Mouse (Mus musculus) embryonic facial prominence, embryonic 15.5 days (tissue): ENCODE data around the gene Rpl12. TPM values are rescaled to one million over a fixed set of nuclear protein-coding genes. Genes with fewer than 3 reads are reported as not detected.
"Not testable (repeated sequence)": the region's sequence is repeated elsewhere in the genome, so short reads cannot be mapped to it uniquely, and the experiment has no call there.

ENCODE experiments used
- ATAC-seq: fragments of 200-750 bp; cut with Nextera tagmentation; 2 replicates; pipeline ENCODE4 v1.8.0; 2017; ENCODE audit warnings: low read depth, moderate TSS enrichment; ENCODE audit not compliant: insufficient number of reproducible peaks, low FRiP score, low TSS enrichment
- H3K27ac ChIP-seq: fragments of 300-500 bp; sonication (generic); replicated peaks from 2 replicates; pipeline ENCODE4 v1.5.1; 2015; ENCODE audit warnings: mild to moderate bottlenecking, inconsistent platforms
- H3K27me3 ChIP-seq: fragments of 300-500 bp; sonication (generic); 2 replicates; pipeline ENCODE4 v1.6.1; 2015; ENCODE audit warnings: inconsistent platforms
- H3K36me3 ChIP-seq: fragments of 300-500 bp; sonication (generic); 2 replicates; pipeline ENCODE4 v1.6.1; 2015; ENCODE audit warnings: mild to moderate bottlenecking, inconsistent platforms
- H3K4me1 ChIP-seq: fragments of 300-500 bp; sonication (generic); 2 replicates; pipeline ENCODE4 v1.6.1; 2015; ENCODE audit warnings: inconsistent platforms
- H3K4me2 ChIP-seq: fragments of 300-500 bp; sonication (generic); replicated peaks from 2 replicates; pipeline ENCODE4 v1.6.1; 2015; ENCODE audit warnings: mild to moderate bottlenecking, inconsistent platforms
- H3K4me3 ChIP-seq: fragments of 300-500 bp; sonication (generic); replicated peaks from 2 replicates; pipeline ENCODE4 v1.5.1; 2015; ENCODE audit warnings: mild to moderate bottlenecking, inconsistent platforms
- H3K9ac ChIP-seq: fragments of 300-500 bp; sonication (generic); 2 replicates; pipeline ENCODE4 v1.6.1; 2015; ENCODE audit warnings: inconsistent platforms
- H3K9me3 ChIP-seq: fragments of 300-500 bp; sonication (generic); replicated peaks from 2 replicates; pipeline ENCODE4 v1.6.1; 2016; ENCODE audit warnings: inconsistent platforms
- WGBS: fragments of 180-500 bp; shearing (Covaris S2); methylation state at CpG from one replicate; pipeline ENCODE4 v1.1.7; 2015; 5-methylcytosine and 5-hydroxymethylcytosine counted together
- polyA plus RNA-seq: library from polyadenylated mRNA; unstranded; fragments of >200 nt; fragmentation: Nextera tagmentation; extraction: Ambion mirVana; gene quantifications from 2 replicates; pipeline ENCODE4 v1.2.1, GENCODE M21; 2015

Gene Rpl12
- polyA plus RNA-seq, 1 experiment from 2014 or later: 176 TPM

GRCm38 (mm10) chr2:32982700-32983099 lies 21.3 kb downstream of the Rpl12 start:
- H3K36me3 ChIP-seq: no peaks in the 10 kb centered on the region
- no peak overlapping the region for H3K27ac ChIP-seq
- peak overlapping the region; percentile 86 for H3K4me3 ChIP-seq
- no peak for ATAC-seq
- WGBS: 2% methylated on average over 4 of the region's 4 CpGs
- H3K4me1 ChIP-seq: peaks cover 18% of the 10 kb centered on the region
- no peaks in the 10 kb centered on the region for H3K9me3 ChIP-seq
- H3K27me3 ChIP-seq: no peaks in the 10 kb centered on the region
- peak overlapping the region; percentile 99 for H3K4me2 ChIP-seq
- no peak overlapping the region for H3K9ac ChIP-seq

DNA sequence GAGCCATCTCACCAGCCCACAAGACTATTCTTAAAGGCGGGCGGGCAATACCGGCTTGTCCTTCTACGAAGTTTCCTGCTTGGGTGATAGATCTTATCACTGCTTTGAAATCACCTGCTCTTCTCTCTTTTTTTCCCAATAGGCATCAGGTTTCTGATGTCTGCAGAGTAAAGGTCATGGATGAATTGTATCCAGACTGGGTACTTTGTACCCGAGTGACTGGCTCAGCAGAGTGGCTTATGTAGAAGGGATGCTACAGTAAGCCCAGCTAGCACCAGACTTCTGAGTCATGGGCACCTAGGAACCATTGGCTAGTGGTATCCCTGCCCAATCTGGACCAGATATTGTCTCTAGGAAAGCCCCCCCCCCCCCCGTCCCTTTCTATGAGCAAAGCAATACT lies 22.3 kb downstream of the Rpl12 start:
- H3K27ac ChIP-seq: no peak overlapping the region
- no peak for ATAC-seq
- H3K4me3 ChIP-seq: no peak overlapping the region
- H3K36me3 ChIP-seq: no peaks in the 10 kb centered on the region
- no peaks in the 10 kb centered on the region for H3K9me3 ChIP-seq
- H3K27me3 ChIP-seq: no peaks in the 10 kb centered on the region
- H3K4me2 ChIP-seq: no peak overlapping the region
- WGBS: 49% methylated on average over 6 of the region's 6 CpGs
- peaks cover 18% of the 10 kb centered on the region for H3K4me1 ChIP-seq
- H3K9ac ChIP-seq: no peak overlapping the region

- WGBS: 76% methylated on average over 8 of the region's 8 CpGs
- H3K4me1 ChIP-seq: peaks cover 13% of the 10 kb centered on the region
- no peaks in the 10 kb centered on the region for H3K9me3 ChIP-seq
- ATAC-seq: no peak
- H3K9ac ChIP-seq: no peak overlapping the region
- H3K4me2 ChIP-seq: no peak overlapping the region
- no peaks in the 10 kb centered on the region for H3K36me3 ChIP-seq
- no peak overlapping the region for H3K4me3 ChIP-seq
- H3K27ac ChIP-seq: no peak overlapping the region
- H3K27me3 ChIP-seq: no peaks in the 10 kb centered on the region
Measured at GRCm38 (mm10) chr2:32985844-32986243, 24.5 kb downstream of the Rpl12 start.

DNA sequence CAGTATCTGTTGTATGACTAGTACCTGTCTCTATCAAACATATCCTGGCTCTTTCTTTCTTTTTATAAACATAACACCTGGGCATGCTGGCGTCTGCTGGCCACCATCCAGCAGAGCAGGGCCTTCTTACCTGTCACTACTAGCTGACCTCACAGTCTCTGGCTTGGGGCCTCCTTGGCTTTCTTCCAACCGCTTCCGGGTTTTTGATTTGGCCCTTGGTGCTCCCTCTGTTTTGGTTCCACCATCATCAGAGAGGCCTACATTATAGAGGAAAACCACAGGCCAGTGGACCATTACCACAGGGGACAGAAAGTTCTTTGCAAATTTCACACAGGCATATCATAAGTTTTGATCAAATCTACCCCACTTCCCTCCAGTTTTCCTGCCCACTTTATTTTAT lies 28.0 kb downstream of the Rpl12 start:
- Histone ChIP-seq H3K4me3 (no peak overlapping the region), H3K4me2 (no peak overlapping the region), H3K27ac (no peak overlapping the region), H3K27me3 (no peaks in the 10 kb centered on the region), H3K9me3 (no peaks in the 10 kb centered on the region), H3K36me3 (no peaks in the 10 kb centered on the region), H3K9ac (no peak overlapping the region), H3K4me1 (no peaks in the 10 kb centered on the region)
- no peak for ATAC-seq
- 64% methylated on average over 3 of the region's 3 CpGs for WGBS

GRCm38 (mm10) chr2:32990167-32990832 lies 28.9 kb downstream of the Rpl12 start:
- H3K36me3 ChIP-seq: no peaks in the 10 kb centered on the region

DNA sequence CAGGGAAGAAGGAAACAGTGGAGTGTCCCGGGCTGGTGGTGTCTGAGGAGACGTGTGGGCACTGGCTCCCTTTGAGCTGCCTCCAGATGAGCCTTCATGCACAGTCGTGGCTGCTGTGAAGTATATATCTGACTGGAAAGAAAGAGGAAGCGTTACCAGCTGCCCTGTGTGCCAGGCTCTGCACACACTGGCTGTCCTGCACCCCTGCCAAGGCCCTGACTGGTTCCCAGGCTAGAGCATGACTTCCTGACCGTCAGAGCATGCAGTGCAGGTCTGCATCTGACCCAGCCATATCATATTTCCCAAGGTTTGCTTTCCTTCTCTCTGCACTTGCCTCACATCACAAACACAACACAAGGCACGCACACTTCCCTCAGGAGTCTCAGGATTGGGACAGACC lies 30.8 kb downstream of the Rpl12 start:
- no peak overlapping the region for H3K9ac ChIP-seq
- H3K4me1 ChIP-seq: no peaks in the 10 kb centered on the region
- ATAC-seq: no peak
- no peaks in the 10 kb centered on the region for H3K36me3 ChIP-seq
- no peaks in the 10 kb centered on the region for H3K9me3 ChIP-seq
- no peak overlapping the region for H3K4me3 ChIP-seq
- no peak overlapping the region for H3K27ac ChIP-seq
- H3K27me3 ChIP-seq: no peaks in the 10 kb centered on the region
- WGBS: 48% methylated on average over 6 of the region's 6 CpGs
- no peak overlapping the region for H3K4me2 ChIP-seq

More at GRCm38 (mm10) chr2:32990167-32990832, 28.9 kb downstream of the Rpl12 start:
- no peaks in the 10 kb centered on the region for H3K4me1 ChIP-seq
- H3K9ac ChIP-seq: no peak overlapping the region
- no peak overlapping the region for H3K4me2 ChIP-seq
- no peak overlapping the region for H3K4me3 ChIP-seq
- no peak overlapping the region for H3K27ac ChIP-seq
- H3K27me3 ChIP-seq: no peaks in the 10 kb centered on the region
- 55% methylated on average over 13 of the region's 13 CpGs for WGBS
- no peaks in the 10 kb centered on the region for H3K9me3 ChIP-seq
- ATAC-seq: no peak

GRCm38 (mm10) chr2:32997081-32997480 lies 35.7 kb downstream of the Rpl12 start:
- Histone ChIP-seq H3K9ac (no peak overlapping the region), H3K36me3 (no peaks in the 10 kb centered on the region), H3K27ac (no peak overlapping the region), H3K4me3 (no peak overlapping the region), H3K4me1 (no peaks in the 10 kb centered on the region), H3K27me3 (no peaks in the 10 kb centered on the region), H3K9me3 (no peaks in the 10 kb centered on the region), H3K4me2 (no peak overlapping the region)
- ATAC-seq: no peak
- 68% methylated on average over 6 of the region's 6 CpGs for WGBS

- WGBS: 69% methylated on average over 4 of the region's 4 CpGs
- no peaks in the 10 kb centered on the region for H3K27me3 ChIP-seq
- no peak overlapping the region for H3K4me3 ChIP-seq
- no peaks in the 10 kb centered on the region for H3K9me3 ChIP-seq
- ATAC-seq: no peak
- H3K4me2 ChIP-seq: no peak overlapping the region
- no peak overlapping the region for H3K27ac ChIP-seq
- H3K9ac ChIP-seq: no peak overlapping the region
- H3K4me1 ChIP-seq: no peaks in the 10 kb centered on the region
- no peaks in the 10 kb centered on the region for H3K36me3 ChIP-seq
Measured at GRCm38 (mm10) chr2:32997792-32998191, 36.4 kb downstream of the Rpl12 start.

GRCm38 (mm10) chr2:32999752-33000151 lies 38.4 kb downstream of the Rpl12 start:
- no peak overlapping the region for H3K4me3 ChIP-seq
- H3K4me2 ChIP-seq: no peak overlapping the region
- H3K27ac ChIP-seq: no peak overlapping the region
- no peak for ATAC-seq
- 86% methylated on average over 2 of the region's 2 CpGs for WGBS
- no peaks in the 10 kb centered on the region for H3K36me3 ChIP-seq
- no peaks in the 10 kb centered on the region for H3K27me3 ChIP-seq
- H3K4me1 ChIP-seq: peaks cover 2% of the 10 kb centered on the region; the same call in 1 of the 2 replicates
- H3K9ac ChIP-seq: no peak overlapping the region
- no peaks in the 10 kb centered on the region for H3K9me3 ChIP-seq

- Histone ChIP-seq H3K27ac (no peak overlapping the region), H3K4me1 (peaks cover 6% of the 10 kb centered on the region; the same call in 1 of the 2 replicates), H3K4me2 (no peak overlapping the region), H3K4me3 (no peak overlapping the region), H3K9me3 (no peaks in the 10 kb centered on the region), H3K27me3 (no peaks in the 10 kb centered on the region), H3K9ac (no peak overlapping the region), H3K36me3 (no peaks in the 10 kb centered on the region)
- no peak for ATAC-seq
- WGBS: 79% methylated on average over 7 of the region's 7 CpGs
Measured at GRCm38 (mm10) chr2:33002144-33002543, 40.8 kb downstream of the Rpl12 start.

DNA sequence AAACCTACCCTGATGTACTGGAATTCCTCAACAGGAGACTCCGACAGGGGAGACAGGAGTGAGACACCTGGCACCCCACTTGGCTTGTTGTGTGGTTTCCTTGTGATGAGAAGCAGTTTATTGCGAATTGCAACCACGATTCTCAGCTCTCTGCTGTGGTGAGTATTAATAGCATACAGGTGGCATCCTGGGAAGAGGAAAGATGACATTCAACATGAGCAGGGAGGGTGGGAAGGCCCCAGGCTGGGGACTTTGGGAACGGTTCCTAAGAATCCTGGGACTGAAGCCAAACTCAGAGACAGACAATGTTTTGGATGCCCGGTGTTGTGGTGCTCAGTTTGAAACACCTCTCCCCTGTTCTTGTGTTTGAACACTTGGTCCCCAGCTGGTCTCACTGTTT lies 43.7 kb downstream of the Rpl12 start:
- Histone ChIP-seq H3K27me3 (no peaks in the 10 kb centered on the region), H3K4me3 (no peak overlapping the region), H3K9me3 (no peaks in the 10 kb centered on the region), H3K27ac (no peak overlapping the region), H3K4me2 (no peak overlapping the region), H3K36me3 (no peaks in the 10 kb centered on the region), H3K9ac (no peak overlapping the region), H3K4me1 (peaks cover 6% of the 10 kb centered on the region; the same call in 1 of the 2 replicates)
- WGBS: 43% methylated on average over 5 of the region's 5 CpGs
- ATAC-seq: no peak

DNA sequence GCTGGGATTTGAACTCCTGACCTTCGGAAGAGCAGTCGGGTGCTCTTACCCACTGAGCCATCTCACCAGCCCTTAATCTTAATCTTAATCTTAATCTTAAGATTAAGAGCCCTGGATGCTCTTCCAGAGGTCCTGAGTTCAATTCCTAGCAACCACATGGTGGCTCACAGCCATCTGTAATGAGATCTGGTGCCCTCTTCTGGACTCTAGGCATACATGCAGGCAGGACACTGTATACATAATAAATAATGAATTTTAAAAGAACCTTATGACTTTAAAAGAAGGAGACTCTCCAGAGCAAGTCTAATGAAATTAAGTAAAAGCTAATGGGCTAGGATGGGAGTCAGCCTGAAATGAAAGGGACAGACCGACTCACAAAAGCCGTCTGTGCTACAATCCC lies 47.7 kb downstream of the Rpl12 start:
- 87% methylated on average over 4 of the region's 4 CpGs for WGBS
- not testable (repeated sequence) for H3K27ac ChIP-seq, H3K9me3 ChIP-seq, ATAC-seq, H3K4me3 ChIP-seq, H3K36me3 ChIP-seq, H3K4me1 ChIP-seq, H3K9ac ChIP-seq, H3K4me2 ChIP-seq, H3K27me3 ChIP-seq
